Mouse (Mus musculus) kidney, adult 11 months (tissue): ENCODE data around the gene Fxyd7.

Experiments used
- DNase-seq: peaks from one replicate; pipeline ENCODE4 v3.0.0; 2022

The Fxyd7 gene

DNA sequence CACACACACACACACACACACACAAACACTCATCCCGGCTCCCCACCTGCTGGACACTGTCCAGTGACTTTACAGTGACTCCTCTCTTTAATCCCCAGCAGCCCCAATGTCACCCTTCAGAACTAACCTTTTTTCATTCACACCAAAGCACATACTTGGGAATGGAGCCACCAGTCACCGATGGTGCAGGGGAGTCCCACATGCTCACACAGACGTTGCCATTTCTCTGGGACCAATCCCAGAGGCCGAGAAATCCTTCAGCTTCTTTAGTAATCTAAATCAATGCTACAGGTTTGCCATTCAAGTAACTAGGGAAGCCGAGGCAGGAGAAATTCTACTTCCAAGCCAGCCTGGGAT lies 23.4 kb upstream of the Fxyd7 start:
- DNase-seq: no peak

DNA sequence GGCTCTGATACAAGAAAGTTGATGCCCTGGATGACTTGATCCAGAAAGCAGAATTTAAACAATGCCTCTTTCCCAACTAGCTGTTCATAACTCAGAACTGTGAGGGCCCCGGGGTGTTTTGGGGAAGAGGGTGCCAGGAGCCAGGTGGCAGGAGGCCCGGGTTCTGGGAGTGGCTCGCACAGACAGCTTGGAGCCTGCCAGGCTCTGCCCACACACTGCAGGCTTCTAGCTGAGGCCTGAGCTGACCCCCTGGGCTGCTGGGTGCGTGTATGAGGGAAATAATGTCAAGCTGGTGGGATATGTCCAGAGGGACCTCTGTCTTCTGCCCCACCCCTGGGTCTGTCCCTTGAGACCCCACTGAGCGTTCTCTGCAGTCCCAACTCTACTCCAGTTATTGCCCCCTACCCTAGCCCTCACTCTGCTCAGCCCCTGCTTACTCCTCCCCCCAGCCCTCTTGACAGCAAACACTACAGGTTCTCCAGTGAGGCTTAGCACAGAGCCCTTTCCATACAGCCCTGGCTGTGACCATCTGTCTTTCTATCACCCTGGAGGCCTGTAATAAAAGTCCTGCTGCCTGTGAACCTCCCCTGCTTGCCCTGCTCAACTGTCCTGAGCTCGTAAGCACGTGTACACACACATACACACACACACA lies 22.9 kb upstream of the Fxyd7 start:
- no peak for DNase-seq

DNA sequence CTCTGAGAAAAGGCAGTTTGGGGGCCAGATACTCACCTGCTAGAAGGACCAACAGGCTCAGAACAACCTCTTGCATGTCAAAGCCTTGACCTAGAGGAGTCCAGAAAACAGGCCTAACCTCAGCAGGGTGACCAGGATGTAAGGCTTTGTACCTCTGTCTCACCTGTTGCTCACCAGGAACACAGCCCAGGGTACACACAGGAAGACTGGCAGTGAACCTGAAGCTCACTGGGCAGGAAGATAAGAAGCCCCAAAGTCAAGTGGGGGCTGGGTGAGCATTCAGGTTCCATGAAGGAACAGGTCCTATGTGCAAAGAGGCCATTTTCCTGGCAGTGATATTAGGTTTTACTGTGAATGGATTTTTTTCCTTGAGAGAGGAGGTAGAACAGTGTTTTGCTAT lies 22.3 kb upstream of the Fxyd7 start:
- no peak for DNase-seq

DNA sequence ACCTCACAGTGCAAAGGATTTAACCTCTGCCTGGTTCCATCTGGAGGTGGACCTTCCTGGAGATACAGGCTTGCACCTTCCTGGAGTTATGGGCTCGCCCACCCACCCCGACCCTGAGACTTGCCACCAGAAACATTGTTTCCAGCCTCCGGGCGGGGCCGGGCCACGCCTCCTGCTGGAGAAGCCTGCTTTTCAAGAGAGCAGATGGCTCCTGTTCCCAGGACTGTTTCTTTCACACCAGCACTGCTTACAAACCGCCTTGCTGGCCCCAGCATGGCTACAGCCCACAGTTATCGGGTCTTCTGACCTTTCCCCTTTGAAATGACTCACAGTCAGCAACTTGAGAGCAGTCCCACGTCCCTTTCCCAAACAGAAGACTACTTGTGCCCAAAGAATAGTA lies 21.1 kb upstream of the Fxyd7 start:
- DNase-seq: no peak

DNA sequence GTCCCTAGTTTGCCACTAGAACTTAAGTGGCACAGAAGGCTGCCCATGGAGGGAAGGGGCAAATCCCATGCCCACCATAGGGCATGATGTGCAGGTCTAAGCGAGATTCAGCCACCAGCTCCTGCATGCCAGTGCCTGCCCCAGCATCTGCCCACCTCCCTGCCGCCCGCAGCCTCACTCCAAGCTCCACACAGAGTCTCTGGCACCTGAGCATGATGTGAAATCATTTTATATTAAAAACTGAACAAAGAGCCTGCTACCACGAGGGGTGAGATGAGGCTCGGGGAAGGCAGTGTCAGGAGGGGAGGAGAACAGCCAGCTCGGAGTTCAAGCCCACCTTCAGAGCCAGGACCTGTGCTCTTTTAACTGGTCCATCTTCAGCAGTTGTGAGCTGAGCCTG lies 19.1 kb upstream of the Fxyd7 start:
- DNase-seq: no peak

DNA sequence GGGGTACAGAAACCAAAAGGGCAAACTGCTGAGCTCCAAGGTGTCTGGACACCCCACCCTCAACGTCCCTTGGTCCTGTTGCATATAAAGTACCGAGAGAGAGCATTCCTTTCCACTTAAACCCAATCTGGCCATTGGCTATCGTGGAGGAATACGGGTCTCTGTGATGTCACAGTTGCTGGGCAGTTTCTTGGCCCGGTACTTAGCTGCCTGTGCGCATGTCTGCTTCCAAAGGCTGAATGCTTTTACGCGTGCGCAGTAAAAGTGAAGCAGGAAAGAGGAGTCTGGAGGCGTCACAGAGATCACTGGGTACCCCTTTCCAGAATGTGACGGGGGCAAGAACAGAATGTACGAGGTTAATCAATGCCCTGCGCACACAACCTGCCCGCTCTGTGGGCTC lies 18.2 kb upstream of the Fxyd7 start:
- DNase-seq: no peak

DNA sequence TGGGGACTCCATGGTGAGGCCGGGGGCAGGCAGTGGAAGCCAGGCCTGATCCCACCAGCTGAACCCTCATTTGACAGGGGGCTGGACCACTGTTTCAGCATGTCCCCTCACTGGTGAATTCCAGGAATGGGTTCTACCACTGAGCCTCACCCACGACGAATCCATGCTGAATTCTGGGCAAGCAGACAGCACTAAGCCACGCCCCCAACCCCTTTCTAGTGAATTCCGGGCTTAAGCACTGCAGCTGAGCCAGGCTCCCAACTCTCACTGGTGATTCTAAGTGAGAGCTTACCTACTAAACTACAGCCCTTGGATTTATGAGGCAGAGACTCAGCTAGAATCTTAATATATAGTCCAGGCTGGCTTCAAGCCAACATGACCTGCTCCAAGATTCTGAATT lies 16.6 kb upstream of the Fxyd7 start:
- no peak for DNase-seq

DNA sequence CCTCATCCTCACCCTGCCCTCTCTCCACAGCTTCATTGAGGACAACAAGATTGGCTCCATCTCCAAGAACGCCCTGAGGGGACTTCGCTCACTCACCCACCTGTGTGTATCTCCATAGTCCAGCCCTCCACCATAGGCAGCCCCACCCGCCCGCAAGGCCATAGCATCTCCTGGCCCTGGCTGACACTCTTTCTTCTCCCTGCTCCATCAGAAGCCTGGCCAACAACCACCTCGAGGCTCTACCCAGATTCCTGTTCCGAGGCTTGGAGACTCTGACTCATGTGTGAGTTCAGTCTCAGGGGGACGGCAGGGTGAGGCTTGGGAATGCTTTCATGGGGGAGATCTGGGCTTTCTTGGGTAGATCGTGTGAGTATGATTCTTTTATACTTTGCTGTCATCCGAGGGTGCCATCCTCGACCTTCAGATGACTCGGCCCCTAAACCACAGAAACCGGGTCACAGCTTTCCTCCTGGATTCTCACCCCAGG lies 11.8 kb upstream of the Fxyd7 start:
- DNase-seq: no peak

DNA sequence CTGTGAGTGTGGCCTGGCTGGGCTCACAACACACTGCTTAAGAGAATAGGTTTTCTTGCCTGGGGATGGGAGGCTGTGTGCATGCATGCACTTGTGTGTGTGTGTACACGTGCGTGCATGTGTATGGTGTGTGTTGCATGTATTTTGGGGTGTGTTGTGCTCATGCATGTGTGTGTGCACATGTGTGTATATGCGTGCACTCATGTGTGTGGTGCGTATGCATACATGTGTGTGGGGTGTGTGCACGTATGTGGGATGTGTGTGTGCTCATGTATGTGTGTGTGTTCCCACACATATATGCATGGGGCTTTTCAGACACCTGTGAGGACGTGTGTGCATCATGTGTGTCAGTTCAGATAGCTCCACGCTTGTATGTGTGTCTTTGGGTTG lies 9.3 kb upstream of the Fxyd7 start:
- DNase-seq: no peak

DNA sequence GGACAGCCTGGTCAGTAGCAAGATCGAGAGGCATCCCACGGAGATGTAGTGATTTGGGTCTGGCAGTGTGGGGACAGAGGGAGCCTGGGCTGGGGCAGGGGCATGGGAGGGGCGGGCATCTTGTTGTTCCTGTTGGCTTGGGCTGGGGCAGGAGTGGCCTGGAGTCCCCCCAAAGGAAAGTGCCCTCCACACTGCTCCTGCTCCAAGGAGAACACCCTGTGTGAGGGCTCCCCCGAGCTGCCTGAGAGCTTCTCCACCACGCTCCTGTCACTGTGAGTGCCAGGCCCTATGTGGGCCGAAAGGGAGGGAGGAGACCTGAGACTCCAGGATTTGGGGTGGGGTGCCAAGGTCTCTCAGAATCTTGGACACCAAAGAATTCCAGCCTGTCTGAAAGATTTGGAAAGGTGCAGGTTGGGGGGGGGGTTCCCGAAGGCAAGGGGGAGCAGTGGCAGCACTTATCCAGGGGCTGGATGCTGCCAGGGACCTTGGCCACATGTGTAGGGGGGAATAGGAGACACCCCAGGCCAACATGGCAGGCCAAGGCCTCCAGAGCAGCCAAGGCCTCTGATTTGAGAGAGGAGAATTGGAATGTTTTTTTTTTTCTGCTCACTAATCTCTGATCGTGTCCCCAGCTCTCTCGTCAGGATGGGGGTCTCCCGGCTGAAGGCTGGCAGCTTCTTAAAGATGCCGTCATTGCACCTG lies 8.8 kb upstream of the Fxyd7 start:
- DNase-seq: no peak

DNA sequence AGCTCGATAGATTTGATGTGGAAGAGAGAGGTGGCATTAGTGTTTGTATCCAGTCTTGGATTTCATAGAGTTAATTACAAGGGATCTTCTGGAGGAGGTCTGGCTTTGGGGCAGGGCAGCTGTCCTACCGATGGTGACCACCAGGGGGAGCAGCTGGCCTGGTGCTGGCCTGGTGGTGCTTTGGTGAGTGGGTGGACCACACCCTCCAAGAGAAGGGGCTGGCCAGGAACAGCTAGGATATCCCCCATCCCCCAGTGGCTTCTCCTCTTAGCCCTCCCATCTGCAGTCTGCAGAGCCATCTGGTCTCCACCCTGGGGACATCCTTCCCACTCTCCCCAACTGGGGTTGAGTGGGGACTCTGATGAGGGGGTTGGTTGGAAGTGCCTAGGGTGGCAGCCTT lies 7.8 kb upstream of the Fxyd7 start, which contains the start of gene Lgi4:
TSS of gene Lgi4 (plus strand) at position 235 of the 400 bp plus-strand sequence.
- DNase-seq: peak; percentile 63

DNA sequence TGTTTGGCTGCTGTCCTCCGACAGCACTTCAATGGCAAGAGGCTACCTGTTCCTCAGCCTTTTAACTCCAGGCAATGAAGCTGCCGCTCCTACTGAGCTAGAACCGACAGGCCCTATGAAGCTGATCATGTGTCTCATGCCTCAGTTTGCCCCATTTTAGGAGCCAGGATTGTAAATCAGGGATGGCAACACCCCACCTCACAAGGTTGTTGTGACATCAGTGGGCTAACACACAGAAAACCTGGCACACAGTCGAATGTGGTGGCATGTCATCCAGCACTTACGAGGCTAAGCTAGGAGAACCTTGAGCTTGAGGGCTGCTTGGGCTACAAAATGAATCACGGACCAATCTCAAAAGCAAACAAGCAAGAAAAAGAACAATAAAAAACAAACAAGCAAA lies 6.9 kb upstream of the Fxyd7 start:
- DNase-seq: no peak

DNA sequence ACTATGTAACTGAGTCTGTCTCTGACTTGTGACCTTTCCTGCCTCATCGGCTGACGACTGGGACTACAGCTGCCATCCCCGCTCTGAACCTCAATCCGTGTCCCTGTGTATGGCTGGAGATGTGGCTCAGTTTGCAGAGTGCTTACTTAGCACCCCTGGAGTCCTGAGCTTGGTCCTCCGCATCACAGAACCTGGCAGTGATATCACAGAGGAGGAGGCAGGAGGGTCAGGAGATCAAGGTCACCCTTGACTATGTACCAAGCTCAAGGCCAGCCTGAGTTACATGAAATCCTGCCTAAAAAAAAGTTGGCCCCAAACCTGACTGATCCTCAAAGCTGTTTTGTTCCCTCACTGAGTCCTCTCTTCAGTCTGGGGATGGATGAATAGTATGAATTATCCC lies 6.5 kb upstream of the Fxyd7 start:
- DNase-seq: no peak

DNA sequence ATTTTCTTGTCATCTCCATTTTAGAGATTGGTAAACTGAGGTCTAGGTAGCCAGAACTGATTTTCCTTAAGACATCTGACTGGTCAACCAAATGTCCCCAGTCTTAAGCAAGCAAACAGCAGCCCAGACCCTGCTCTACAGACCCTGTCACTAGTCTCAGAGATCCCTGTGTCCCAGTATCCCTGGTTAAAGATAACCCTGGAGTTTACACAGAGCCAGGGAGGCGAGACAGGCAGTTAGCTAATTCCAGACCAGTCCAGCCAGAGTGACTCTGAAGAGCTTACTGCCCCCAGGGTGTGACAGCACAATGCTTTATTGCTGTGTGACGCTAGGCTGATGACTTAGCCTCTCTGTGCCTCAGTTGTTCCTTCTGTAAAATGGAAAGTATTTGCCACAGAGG lies 5.8 kb upstream of the Fxyd7 start, which contains the start of gene Fxyd1:
TSS of gene Fxyd1 (minus strand) at position 129 of the 400 bp plus-strand sequence.
- no peak for DNase-seq

DNA sequence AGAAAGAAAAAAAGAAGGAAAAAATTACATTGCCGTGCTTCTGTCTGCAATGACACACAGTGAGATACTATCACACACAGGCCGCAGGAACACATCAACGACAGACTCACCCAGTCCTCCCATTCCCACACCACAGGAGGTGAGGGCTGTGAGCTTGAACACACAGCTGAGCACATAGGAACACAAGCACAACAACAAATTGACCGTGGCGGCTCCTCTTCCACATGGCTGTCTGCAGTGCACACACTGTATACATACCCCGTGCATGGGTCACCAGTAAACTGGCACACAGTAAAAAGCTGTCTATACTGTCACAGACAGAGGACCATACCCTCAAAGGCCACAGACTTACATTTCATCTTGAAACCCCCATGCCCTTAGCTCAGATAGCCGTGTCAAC lies 5.2 kb upstream of the Fxyd7 start:
- DNase-seq: no peak

DNA sequence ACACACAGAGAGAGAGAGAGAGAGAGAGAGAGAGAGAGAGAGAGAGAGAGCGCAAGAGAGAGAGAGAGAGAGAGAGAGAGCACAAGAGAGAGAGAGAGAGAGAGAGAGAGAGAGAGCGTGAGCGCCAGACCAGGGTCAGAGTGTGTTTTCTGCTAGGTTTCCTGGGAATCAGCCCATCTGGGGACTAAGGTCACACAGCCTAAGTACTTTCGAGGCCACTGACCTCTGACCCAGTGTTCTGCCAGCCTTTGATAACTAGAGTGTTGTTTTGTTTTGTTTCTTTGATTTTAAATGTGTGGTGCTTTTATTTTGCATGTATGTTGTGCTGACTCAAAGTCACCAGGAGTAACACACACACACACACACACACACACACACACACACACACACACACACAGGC lies 4.6 kb upstream of the Fxyd7 start:
- peak; percentile 24 for DNase-seq

DNA sequence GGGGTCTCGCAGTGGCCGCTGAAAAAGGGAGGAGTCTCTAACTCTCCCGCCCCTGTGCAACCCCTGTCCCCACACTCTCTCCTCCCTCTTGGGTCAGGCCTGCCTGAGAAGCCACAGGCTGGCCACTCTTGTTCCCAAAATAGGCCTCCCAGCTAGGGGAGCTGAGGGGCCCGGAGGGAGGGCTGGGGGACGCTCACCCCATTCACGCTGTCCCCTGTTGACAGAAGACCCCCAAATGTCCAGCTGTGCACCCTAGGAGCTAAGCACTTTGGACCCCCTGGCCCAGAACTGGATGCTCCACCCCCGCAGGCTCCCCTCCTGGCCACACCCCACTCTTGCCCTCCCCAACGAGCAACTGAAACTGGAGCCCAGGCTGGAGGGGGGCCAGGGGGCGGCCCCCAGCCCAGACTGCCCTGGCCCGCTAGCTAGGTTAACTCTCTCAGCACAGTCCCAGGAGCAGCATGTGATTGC lies 4.1 kb upstream of the Fxyd7 start:
- DNase-seq: peak; percentile 61

DNA sequence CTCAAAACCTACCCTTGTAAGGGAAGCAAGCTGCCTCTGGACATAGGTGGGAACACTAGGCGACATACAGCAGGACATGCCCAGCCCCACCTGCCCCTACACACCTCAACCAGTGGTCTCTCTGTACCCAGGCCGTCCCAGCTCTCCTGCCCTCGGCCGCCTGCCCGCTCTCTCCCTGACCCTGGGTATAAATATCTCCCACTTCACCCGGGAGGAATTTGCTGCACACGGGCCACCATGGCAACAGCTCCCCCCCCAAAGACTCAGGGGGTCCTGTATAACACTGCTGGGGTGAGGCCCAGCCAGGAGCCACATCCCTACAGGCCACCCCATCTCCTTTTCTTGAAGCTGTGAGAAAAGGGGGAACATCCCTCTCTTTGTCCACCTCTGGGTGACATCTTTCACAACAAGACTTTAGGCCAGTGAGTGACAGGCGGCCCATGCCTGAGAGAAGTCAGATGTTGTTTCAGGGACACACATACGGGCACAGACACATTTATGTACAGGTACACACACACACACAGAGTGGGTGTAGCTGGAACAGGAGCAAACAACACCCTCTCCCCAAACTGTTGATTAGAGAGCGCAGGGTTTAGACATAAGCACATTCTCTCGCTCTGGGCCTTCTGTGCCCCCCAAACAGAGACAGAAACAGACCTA lies 3.5 kb upstream of the Fxyd7 start:
- no peak for DNase-seq

DNA sequence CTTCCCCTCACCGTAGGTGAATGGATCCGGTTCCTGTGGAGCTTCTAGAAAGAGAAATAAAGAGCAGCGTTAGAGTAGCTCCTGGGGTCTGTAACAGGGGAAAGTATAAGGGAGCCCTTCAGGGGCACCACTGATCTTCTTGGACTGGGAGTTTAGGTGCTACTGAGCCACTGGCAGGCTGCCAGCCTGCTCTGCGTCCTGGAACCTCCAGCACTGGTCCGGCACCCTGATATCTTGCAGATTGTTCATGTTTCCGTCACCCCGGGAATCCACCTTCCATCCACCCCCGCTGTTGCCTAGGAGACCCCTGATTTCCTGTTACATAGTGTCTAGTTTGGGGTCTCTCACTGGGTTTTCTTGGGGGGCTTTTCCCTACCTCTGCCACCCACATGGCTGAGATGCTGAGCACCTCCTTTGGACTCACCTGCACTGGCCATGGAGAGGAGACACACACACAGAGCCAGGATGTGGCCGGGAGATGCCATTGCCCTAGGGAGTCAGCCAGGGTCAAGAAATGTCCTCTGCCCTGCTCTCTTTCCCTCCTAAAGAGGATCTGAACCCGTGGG lies 2.7 kb upstream of the Fxyd7 start:
- no peak for DNase-seq

DNA sequence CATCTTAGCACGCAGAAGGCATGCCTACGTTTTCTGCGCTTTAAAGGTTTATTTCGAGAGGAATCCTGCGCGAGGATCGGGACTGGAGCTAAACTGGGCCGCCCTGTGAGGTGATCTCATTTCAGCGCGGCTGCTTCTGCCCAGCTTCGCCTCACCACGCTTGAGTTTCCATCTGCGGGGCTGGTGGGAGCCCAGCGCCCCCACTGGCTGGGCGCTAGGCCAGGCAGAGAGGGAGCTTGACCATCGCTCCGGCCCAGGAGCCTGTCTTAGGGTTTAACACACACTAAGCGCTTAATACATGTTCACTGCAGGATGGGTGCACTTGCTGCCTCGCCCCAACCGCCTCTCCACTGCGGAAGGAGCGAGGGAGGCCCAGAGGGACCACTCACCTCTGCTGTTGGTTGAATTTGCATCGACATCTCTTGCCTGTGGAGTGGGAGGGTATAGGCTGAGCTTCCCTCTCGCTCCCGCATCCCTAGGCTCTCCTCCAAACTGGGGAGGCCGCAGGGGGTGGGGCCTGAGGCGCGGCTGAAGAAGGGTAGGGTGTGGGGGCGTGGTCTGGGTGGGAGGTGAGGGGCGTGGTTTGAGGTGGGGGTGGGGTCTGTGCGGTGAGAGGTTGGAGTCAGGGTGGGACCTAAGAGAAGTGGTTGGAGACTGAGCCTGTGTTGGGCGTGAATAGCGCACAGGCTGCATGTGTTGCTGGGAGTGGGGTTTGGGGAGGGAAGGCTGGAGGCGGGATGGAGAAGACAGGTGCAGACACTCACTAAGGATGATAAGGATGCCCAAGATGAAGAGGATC lies 1.6 kb upstream of the Fxyd7 start:
- no peak for DNase-seq

DNA sequence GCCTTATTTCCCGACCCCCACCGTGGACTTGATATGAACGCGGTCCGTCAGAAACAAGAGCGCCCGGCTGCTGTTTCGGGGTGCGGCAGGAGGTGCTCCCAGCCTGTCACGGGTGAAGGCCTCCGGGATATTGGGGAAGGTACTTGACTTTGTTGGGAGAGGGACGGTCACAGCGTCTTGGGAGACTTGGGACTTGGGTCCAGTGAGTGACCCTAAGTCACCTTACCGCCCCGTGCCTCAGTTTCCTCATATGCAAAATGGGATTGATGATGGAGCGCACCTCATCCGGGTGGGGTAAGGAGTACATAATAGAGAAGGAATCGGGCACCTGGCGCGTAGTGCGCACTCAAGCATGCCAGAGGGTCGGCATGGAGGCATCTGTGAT lies 976 bp upstream of the Fxyd7 start:
- DNase-seq: no peak

DNA sequence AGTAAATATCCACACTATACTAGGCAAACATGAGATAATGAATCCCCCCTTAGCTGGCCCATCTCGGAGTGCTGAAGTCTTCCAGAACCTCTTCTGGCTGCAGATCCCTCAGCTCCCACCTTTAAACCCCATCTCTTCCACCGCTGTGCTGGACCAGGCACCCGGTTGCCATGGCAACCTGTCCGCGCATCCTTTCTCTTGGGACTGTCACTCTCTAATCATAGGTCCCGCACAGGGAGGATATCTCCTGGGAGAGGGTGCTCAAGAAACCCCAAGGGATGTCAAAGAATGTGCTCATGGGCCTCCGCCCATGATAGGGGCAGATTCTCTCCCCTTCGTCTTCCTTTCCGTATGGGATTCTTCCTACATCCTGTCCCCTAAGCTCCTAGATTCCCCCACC lies 346 bp downstream of the Fxyd7 start:
- DNase-seq: no peak

DNA sequence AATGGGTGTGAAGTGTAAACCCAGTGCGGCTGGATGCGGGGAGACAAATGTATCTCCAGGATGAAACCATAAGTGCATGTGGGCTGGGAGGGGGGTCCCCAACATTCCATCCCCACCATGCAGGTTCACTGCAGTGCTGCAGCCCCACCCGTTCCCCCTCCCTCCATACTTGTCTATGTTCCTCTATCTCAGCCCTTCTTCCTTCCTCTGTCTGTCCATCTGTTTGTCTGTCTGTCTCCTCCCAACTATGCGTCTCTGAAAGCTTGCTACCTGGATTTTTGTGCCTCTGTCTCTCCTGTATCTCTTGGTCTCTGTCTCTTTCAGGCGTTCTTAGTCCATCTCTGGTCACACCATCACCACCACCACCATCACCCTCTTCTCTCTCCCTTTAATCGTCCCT lies 780 bp downstream of the Fxyd7 start:
- DNase-seq: no peak
